Mouse (Mus musculus) stomach, embryonic 16.5 days (tissue): ENCODE measurements around the gene Cyb5b. TPM values are rescaled to one million over a fixed set of nuclear protein-coding genes. Genes with fewer than 3 reads are reported as not detected.
"Not testable (repeated sequence)": the region's sequence is repeated elsewhere in the genome, so short reads cannot be mapped to it uniquely, and the experiment has no call there.

Experiments used
- ATAC-seq: fragments of 200-750 bp; cut with Nextera tagmentation; 2 replicates; pipeline ENCODE4 v1.8.0; 2017; ENCODE audit warnings: moderate number of reproducible peaks, moderate TSS enrichment; ENCODE audit not compliant: insufficient read depth, low FRiP score
- H3K27ac ChIP-seq: fragments of 300-500 bp; sonication (generic); 2 replicates; pipeline ENCODE4 v1.5.1; 2014; ENCODE audit warnings: low read length
- H3K27me3 ChIP-seq: fragments of 300-500 bp; sonication (generic); 2 replicates; pipeline ENCODE4 v1.6.1; 2014; ENCODE audit warnings: low read length, control low read depth, mixed read lengths; ENCODE audit not compliant: control insufficient read depth, insufficient read depth
- H3K36me3 ChIP-seq: fragments of 300-500 bp; sonication (generic); 2 replicates; pipeline ENCODE4 v1.6.1; 2014; ENCODE audit warnings: low read length; ENCODE audit not compliant: control insufficient read depth, insufficient read depth
- H3K4me1 ChIP-seq: fragments of 300-500 bp; sonication (generic); 2 replicates; pipeline ENCODE4 v1.6.1; 2014; ENCODE audit warnings: low read length, control low read depth, mixed read lengths; ENCODE audit not compliant: control insufficient read depth, insufficient read depth
- H3K4me2 ChIP-seq: fragments of 300-500 bp; sonication (generic); 2 replicates; pipeline ENCODE4 v1.6.1; 2014; ENCODE audit warnings: low read depth, low read length, mixed read lengths
- H3K4me3 ChIP-seq: fragments of 300-500 bp; sonication (generic); replicated peaks from 2 replicates; pipeline ENCODE4 v1.5.1; 2014; ENCODE audit warnings: mild to moderate bottlenecking, low read length
- H3K9ac ChIP-seq: fragments of 300-500 bp; sonication (generic); 2 replicates; pipeline ENCODE4 v1.6.1; 2014; ENCODE audit warnings: low read length
- H3K9me3 ChIP-seq: fragments of 300-500 bp; sonication (generic); replicated peaks from 2 replicates; pipeline ENCODE4 v1.6.1; 2016; ENCODE audit warnings: low read length, control low read depth; ENCODE audit not compliant: control insufficient read depth
- WGBS: fragments of 180-500 bp; shearing (Covaris S2); extraction: QIAGEN DNeasy Blood & Tissue Kit; methylation state at CpG from one replicate; pipeline ENCODE4 v1.1.7; 2014; 5-methylcytosine and 5-hydroxymethylcytosine counted together
- polyA plus RNA-seq: library from polyadenylated mRNA; unstranded; fragments of >200 nt; fragmentation: Nextera tagmentation; extraction: Ambion mirVana; gene quantifications from 2 replicates; pipeline ENCODE4 v1.2.1, GENCODE M21; 2015

Cyb5b gene
- 104 and 106 TPM in 2 replicates for polyA plus RNA-seq

DNA sequence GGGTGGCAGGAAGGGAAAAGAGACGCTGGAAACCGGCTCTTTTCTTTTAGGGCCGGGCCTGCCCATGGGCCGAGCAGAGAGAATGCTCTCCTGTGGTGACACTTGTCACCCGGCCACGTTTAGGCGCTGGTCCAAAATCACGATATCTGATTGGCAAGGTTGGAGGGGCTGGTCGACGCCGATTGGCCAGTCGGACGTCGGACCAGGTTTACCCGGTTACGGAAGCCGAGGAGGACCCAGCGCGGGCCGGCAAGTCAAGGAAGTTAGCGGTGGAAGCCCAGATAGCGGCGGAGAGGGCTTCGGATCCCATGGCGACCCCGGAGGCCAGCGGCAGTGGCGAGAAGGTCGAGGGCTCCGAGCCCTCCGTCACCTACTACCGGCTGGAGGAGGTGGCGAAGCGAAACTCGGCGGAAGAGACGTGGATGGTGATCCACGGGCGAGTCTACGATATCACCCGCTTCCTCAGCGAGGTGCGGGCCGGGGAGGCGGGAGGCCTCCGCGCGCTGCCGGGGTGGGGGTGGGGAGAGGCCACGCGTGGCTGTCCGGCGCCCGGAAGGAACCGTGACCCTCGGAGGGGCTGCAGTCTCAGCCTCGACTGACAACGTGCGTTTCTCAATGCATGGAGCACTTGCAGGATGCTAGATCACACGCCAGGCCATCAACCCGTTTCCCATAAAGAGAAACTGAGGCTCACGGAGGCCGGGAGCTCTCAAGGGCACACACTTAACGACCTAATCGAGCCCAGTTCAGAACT lies at the start of gene Cyb5b:
TSS of gene Cyb5b (plus strand) at position 237 of the 754 bp plus-strand sequence.
- no peaks in the 10 kb centered on the region for H3K9me3 ChIP-seq
- 1% methylated on average over 65 of the region's 65 CpGs for WGBS
- H3K4me2 ChIP-seq = peak within 1 kb of the TSS; percentile 75
- peaks cover 6% of the 10 kb centered on the region; the same call in 1 of the 2 replicates for H3K36me3 ChIP-seq
- H3K27ac ChIP-seq = peak within 1 kb of the TSS; percentile 74
- peak within 1 kb of the TSS; percentile 91 for H3K4me3 ChIP-seq
- ATAC-seq = peak; percentile 94
- peak within 1 kb of the TSS; percentile 79 for H3K9ac ChIP-seq
- 0 out of 2 replicates have a peak, but pooled peaks cover 8% of the 10 kb centered on the region for H3K4me1 ChIP-seq
- H3K27me3 ChIP-seq = no peaks in the 10 kb centered on the region

DNA sequence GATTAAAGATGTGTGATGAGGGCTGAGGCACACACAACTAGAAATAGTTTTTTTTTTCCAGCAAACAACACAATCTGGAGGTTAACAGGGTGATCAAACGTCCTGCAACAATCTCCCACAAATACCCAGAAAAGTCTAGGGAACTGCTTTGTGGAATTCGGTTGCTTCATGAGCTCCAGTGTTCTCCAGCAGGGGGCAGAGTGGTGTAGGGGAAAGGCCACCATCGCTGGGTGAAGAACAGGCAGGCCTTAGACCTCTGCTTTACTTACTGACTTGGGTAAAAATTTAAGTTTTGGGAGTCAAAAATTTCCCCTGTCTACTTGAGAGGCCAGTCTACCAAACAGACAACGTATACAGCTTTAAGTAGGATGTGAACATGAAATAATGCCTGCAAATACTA lies 45.9 kb upstream of the Cyb5b start:
- ATAC-seq = no peak
- H3K4me2 ChIP-seq = no peak overlapping the region
- H3K27me3 ChIP-seq = no peaks in the 10 kb centered on the region
- no peaks in the 10 kb centered on the region for H3K36me3 ChIP-seq
- H3K27ac ChIP-seq = no peak overlapping the region
- H3K9me3 ChIP-seq = no peaks in the 10 kb centered on the region
- 10% methylated on average over 4 of the region's 4 CpGs for WGBS
- H3K4me1 ChIP-seq = no peaks in the 10 kb centered on the region
- no peak overlapping the region for H3K9ac ChIP-seq
- no peak overlapping the region for H3K4me3 ChIP-seq

DNA sequence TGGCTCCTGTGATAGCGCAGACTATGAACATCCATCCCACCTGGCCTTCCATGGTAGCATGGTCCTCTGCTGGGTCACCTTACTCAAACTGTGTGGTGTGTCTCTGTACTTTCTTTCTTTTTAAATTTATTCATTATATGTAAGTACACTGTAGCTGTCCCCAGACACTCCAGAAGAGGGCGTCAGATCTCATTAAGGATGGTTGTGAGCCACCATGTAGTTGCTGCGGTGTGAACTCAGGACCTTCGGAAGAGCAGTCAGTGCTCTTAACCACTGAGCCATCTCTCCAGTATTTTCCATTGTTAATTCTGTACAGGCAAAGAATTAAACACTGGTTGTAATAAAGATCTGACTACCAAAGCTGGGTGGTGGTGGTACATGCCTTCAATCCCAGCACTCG lies 42.4 kb upstream of the Cyb5b start:
- not testable (repeated sequence) for H3K4me1 ChIP-seq, H3K36me3 ChIP-seq, H3K27me3 ChIP-seq, ATAC-seq, H3K9ac ChIP-seq, H3K4me2 ChIP-seq, H3K9me3 ChIP-seq, H3K4me3 ChIP-seq, H3K27ac ChIP-seq
- 94% methylated on average over 5 of the region's 5 CpGs for WGBS

DNA sequence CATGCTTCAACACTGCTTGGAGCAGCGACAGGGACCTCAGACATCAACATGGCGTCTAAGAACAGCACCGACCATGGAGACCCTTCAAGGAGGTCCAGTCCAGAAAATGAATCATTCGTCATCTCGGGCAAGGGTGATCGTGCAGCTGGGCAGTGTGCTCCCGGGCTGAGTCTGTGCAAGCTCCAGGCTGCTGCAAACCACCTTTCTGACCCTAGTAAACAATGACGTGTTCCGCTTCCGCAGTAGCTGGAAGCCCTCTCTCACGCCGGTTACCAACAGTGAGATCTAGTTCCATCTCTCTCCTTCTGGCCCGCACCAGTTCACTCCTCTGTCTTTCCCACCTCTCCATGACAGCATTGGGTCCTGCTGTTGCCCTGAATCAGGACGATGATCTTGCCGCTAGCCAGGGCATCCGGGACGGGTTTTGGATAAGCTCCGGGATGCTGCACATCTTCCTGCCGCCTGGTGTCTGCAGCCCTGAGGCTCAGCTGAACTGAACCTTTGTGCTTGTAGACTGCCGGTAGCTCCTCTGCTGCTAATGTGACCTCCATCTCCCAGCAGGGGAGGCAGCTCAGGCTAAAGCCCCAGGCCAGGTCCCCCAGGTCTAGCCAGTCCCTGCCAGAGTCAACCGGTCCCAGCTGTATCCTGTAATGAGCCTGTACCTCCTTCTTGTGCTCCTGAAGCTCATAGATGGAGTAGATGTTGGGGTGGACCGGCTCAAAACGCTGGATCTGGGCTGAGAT lies 41.3 kb upstream of the Cyb5b start:
- peak overlapping the region; percentile 22; the same call in 1 of the 2 replicates for H3K9ac ChIP-seq
- no peaks in the 10 kb centered on the region for H3K4me1 ChIP-seq
- H3K36me3 ChIP-seq = no peaks in the 10 kb centered on the region
- H3K27me3 ChIP-seq = no peaks in the 10 kb centered on the region
- H3K4me3 ChIP-seq = peak overlapping the region; percentile 25
- peak overlapping the region; percentile 39 for H3K4me2 ChIP-seq
- WGBS = 52% methylated on average over 23 of the region's 23 CpGs
- no peak overlapping the region for H3K27ac ChIP-seq
- H3K9me3 ChIP-seq = no peaks in the 10 kb centered on the region
- ATAC-seq = peak; percentile 47; the same call in 1 of the 2 replicates

DNA sequence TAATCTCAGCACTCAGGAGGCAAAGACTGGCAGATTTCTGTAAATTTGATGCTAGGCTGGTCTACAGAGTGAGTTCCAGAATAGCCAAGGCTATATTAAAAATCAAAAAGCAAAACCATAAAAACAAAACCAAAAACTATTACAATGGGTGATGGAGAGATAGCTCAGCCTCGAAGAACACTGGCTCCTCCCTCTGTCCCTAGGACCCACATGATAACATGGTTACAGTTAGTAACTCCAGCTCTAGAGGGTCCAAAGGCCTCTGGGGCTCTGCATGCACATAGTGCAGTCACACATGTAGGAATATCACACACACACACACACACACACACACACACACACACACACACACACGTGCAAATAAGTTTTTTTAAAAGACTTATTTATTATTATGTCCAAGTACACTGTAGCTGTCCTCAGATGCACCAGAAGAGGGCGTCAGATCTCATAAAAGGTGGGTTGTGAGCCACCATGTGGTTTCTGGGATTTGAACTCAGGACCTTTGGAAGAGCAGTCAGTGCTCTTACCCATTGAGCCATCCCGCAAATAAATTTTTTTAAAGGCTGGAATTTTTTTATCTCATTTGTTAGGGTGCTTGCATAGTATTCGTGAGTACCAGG lies 40.5 kb upstream of the Cyb5b start:
- H3K27ac ChIP-seq = no peak overlapping the region
- no peaks in the 10 kb centered on the region for H3K36me3 ChIP-seq
- WGBS = 76% methylated on average over 5 of the region's 5 CpGs
- no peak overlapping the region for H3K4me2 ChIP-seq
- ATAC-seq = no peak
- no peaks in the 10 kb centered on the region for H3K9me3 ChIP-seq
- H3K9ac ChIP-seq = no peak overlapping the region
- H3K4me1 ChIP-seq = no peaks in the 10 kb centered on the region
- no peak overlapping the region for H3K4me3 ChIP-seq
- no peaks in the 10 kb centered on the region for H3K27me3 ChIP-seq

DNA sequence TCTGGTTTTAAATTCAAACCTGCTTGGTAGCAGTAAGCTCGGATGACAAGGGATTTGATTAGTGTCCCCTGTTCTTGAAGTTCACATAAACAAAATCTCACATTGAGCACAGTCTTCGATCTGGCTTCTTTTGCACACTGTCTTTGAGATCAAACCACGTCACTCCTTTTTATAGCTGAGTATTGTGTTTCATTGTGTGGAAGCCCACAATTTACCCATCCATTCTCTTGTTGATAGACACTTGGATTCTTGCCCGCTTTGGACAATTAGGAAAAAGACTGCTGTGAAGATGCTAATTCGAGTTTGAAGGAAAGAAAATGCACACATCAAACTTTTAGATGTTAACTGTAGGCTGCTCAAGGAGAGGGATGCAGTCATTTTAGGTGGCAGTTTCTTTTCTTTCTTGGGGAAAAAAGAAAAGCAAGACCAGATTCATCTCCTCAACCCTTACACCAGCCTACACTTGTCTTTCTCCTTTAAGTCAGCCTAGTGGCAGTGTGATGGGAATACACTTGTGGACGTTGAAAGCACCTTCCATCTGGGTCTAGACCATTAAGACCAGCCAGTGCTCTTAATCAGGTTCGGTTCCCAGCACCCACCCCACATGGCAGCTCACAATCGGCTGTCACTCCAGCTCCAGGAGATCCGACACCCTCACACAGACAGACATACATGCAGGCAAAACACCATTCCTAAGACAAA lies 39.7 kb upstream of the Cyb5b start:
- no peaks in the 10 kb centered on the region for H3K9me3 ChIP-seq

DNA sequence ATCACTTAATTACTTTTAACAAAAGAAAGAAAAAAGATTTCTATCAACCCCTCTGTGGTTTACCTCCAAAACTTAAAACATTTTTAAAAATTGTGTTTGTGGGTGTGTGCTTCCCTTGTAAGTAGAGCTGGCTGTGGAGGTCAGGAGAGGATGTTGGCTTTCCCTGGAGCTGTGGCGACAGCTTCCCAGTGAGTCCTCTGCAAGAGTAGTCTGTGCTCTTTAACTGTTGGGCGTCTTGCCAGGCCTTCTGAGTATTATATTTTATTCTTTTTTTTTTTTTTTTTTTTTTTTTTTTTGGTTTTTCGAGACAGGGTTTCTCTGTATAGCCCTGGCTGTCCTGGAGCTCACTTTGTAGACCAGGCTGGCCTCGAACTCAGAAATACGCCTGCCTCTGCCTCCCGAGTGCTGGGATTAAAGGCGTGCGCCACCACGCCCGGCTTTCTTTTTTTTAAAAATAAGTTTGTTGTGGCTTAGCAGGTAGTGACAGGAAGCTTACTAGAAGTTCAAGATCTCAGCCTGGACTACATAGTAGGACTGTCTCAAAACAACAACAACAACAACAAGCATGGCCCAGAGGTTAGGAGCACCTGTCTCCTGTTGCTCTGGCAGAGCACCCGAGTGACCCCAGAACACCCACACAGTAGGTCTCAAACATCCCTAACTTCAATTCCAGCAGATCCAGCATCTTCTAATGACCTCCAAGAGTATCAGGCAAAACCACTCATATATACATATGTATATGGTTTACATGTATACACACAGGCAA lies 38.9 kb upstream of the Cyb5b start:
- WGBS = 86% methylated on average over 10 of the region's 11 CpGs
- no peak overlapping the region for H3K9ac ChIP-seq
- no peaks in the 10 kb centered on the region for H3K27me3 ChIP-seq
- no peaks in the 10 kb centered on the region for H3K9me3 ChIP-seq
- no peak overlapping the region for H3K4me3 ChIP-seq
- H3K4me1 ChIP-seq = peaks cover 2% of the 10 kb centered on the region; the same call in 1 of the 2 replicates
- H3K27ac ChIP-seq = no peak overlapping the region
- no peak overlapping the region for H3K4me2 ChIP-seq
- H3K36me3 ChIP-seq = no peaks in the 10 kb centered on the region
- ATAC-seq = no peak

More for the DNA sequence above, 39.7 kb upstream of the Cyb5b start:
- no peak for ATAC-seq
- no peak overlapping the region for H3K4me3 ChIP-seq
- H3K27ac ChIP-seq = no peak overlapping the region
- no peaks in the 10 kb centered on the region for H3K36me3 ChIP-seq
- H3K27me3 ChIP-seq = no peaks in the 10 kb centered on the region
- 71% methylated on average over 9 of the region's 9 CpGs for WGBS
- H3K4me1 ChIP-seq = no peaks in the 10 kb centered on the region
- H3K9ac ChIP-seq = no peak overlapping the region
- no peak overlapping the region for H3K4me2 ChIP-seq

DNA sequence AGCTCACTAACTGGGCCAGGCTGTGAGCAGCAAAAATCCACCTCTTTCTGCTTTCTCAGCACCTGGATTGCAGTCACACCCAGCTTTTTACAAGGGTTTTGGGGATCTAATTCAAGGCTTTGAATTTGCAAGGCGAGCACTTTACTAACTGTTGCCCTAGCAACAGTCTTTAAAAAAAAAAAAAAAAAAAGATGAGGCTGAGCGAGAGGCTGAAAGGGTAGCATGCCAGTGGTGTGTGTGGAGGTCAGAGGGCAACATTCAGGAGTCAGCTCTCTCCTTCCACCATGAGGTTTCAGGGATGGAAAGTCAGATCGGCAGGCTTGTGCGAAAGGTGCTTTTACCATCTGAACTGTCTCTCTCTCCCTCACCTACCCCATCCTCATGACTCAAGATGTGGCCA lies 37.2 kb upstream of the Cyb5b start:
- WGBS = 63% methylated on average over 4 of the region's 4 CpGs
- no peaks in the 10 kb centered on the region for H3K9me3 ChIP-seq
- H3K9ac ChIP-seq = no peak overlapping the region
- peaks cover 6% of the 10 kb centered on the region; the same call in 1 of the 2 replicates for H3K4me1 ChIP-seq
- no peak overlapping the region for H3K4me3 ChIP-seq
- no peak for ATAC-seq
- no peaks in the 10 kb centered on the region for H3K27me3 ChIP-seq
- no peaks in the 10 kb centered on the region for H3K36me3 ChIP-seq
- H3K27ac ChIP-seq = no peak overlapping the region
- no peak overlapping the region for H3K4me2 ChIP-seq
